Mouse (Mus musculus): ENCODE data around the gene Axl. TPM values are rescaled to one million over a fixed set of nuclear protein-coding genes. Genes with fewer than 3 reads are reported as not detected.

Axl gene
- polyA plus RNA-seq (2016; fragmentation: Nextera tagmentation; extraction: Ambion mirVana): 27.3 and 27.8 TPM in 2 replicates

DNA sequence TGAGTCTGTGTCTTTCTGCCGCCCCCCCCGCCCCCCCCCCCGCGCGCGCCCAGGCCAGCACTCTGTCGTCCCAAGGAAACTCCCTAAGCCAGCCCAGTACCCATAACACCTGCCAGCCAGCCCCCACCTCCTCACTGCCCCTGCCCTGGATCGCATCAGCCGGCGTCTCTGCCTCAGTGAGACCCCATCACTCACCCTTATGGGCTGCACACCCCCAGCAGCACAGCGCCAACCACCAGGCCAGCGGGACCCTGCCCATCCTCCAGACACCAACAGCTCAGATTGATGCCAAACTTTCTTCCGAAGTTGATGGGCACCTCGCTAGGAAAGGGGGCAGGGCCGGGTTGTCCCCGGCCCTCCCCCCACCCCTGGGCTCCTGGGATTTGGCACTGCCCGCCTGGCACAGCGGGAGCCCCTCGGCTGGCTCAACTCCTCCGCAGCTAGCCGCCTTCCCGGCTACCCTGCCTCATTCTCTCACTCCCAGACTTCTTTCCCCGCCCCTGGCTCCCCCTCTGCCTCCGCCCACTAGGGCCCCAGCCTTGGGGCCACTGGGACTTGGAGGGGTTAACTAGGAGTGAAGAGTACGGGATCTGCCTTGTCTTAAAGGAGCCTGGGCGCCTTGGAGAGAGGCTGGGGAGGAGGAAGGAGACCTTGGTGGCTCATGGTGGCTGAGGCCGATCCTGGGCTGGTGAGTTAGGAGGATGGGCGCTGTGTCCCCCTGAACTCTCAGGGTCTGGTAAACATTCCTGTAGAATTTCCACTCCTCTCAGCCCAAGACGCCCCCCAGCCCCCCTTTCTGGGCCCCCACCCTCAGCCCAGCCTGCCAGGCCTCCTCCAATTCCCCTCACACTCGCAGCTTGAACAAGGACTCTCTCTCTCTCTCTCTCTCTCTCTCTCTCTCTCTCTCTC is at the start of gene Axl:
Gene Axl, minus strand, starts transcription at position 486 of the 909 bp plus-strand sequence.
- peak within 1 kb of the TSS; percentile 83 for H3K4me2 ChIP-seq (replicated peaks)
- 0 out of 2 replicates have a peak within 1 kb of the TSS, but pooled peaks have one; percentile 16 for H3K27ac ChIP-seq (replicated peaks)

DNA sequence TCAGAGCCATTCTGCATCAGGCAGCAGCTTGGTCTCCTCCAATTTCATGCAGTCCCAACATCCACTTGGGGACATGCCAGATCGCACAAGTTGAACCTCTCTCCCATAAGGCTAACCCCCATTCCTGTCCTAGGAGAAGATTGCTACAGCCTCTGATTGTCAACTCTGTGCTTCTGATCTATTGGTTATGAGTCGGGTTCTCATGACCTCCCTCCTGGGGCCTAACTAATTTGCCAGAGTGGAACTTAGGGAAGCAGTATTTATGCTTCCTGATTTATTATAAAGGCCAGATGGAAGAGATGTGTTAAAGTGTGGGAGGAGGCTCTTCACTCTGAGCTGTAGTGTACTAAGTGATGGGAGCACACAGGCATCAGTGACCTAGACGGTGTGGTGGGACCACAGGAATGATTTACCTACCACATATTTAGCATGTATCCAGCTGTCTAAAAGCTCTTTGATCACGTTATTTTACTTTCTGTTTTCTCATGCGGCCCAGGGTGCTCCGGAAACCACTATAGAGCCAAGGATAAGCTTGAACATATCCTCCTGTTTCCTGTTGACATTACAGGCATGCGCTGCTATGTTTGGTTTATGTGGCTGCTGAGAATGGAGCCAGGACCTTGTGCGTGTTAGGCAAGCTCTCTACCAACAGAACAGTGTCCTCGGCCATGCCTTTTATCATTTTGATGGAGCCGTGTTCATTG is 46.8 kb upstream of the Axl start:
- H3K27ac ChIP-seq (replicated peaks): no peak overlapping the region

More for the DNA sequence above, at the start of gene Axl:
- Histone ChIP-seq H3K36me3 (no peaks in the 10 kb centered on the region), H3K4me1 (peaks cover 25% of the 10 kb centered on the region), H3K9me3 (no peaks in the 10 kb centered on the region), H3K4me3 (peak within 1 kb of the TSS; percentile 50), H3K27me3 (no peaks in the 10 kb centered on the region), H3K9ac (replicated peaks) (peak within 1 kb of the TSS; percentile 66)
- WGBS: under 1% methylated on average over 24 of the region's 30 CpGs
- ATAC-seq (ENCODE audit: low FRiP score, low read depth): peak; percentile 90

DNA sequence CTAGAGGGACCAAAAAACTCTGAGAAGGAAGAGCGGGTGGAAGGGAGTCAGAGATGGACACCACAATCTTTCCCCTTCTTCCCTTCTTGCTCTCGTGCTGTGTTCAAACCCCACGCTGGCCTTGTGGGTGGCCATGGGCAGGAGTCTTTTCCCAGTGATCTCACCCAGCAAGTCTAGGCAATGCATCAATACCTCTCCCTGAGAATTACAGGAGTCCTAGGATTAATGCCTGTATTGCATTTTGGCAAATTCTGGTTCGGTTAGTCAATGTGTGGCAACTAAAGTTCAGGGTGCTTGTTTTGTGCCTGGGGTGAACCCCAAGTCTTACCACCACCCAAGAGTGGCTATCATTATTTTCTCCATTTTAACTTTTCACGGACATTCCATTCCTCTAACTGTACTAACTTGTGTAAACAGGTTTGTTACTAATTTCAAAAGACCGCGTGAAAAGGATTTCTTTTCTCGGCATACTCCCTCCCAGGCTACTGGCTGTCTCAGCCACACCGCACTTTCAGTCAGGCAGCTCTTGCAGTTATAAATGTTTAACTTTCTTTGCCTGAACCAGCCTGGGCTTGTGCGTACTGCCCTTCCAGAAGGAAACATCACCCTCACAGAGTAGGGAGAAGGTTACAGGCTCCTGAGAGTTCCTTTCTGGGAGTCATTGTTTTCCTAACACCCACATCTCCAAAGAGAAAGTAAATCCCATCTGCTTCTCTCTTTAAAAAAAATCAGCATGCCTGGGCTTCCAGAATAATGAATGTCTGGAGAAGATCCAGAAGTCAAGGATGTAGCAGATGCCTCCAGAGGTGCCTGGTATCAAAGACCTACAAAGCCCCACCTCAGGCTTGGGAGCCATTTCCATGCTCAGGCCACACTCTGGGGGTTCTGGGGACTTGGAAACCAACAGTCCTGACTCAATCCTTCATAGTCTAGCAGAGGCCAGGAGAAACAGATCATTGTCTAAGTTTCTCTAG is 43.3 kb upstream of the Axl start:
- Histone ChIP-seq H3K27ac (replicated peaks) (no peak overlapping the region), H3K36me3 (no peaks in the 10 kb centered on the region), H3K9me3 (no peaks in the 10 kb centered on the region), H3K4me3 (no peak overlapping the region), H3K9ac (replicated peaks) (no peak overlapping the region), H3K27me3 (no peaks in the 10 kb centered on the region), H3K4me2 (replicated peaks) (no peak overlapping the region), H3K4me1 (no peaks in the 10 kb centered on the region)
- no peak for ATAC-seq (ENCODE audit: low FRiP score, low read depth)
- 87% methylated on average over 10 of the region's 10 CpGs for WGBS

More for the DNA sequence above, 46.8 kb upstream of the Axl start:
- ATAC-seq (ENCODE audit: low FRiP score, low read depth): no peak
- Histone ChIP-seq H3K9ac (replicated peaks) (no peak overlapping the region), H3K27me3 (no peaks in the 10 kb centered on the region), H3K4me3 (no peak overlapping the region), H3K4me2 (replicated peaks) (no peak overlapping the region), H3K36me3 (no peaks in the 10 kb centered on the region), H3K4me1 (no peaks in the 10 kb centered on the region), H3K9me3 (no peaks in the 10 kb centered on the region)
- WGBS: 83% methylated on average over 10 of the region's 10 CpGs

DNA sequence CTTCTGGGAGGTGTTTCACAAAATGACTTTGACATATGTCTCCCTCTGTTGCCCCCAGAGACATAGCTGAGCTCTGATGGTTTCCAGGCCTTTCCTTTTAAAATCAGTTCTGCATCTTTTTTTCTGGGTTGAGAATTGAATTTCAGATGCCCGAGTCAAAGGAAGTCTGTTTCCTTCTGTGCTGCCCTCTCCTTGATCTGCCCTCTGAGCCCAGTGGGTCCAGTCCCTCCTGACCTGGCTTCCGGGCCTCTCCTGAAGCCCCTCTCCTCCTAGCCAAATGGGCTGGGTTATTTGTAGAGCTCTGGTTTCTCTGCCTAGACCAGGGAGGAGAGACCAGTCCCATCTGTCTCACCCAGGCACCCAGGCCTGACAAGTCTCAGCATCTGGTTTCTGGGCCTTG is 41.7 kb upstream of the Axl start:
- Histone ChIP-seq H3K4me3 (no peak overlapping the region), H3K4me1 (no peaks in the 10 kb centered on the region), H3K9ac (replicated peaks) (no peak overlapping the region), H3K4me2 (replicated peaks) (no peak overlapping the region), H3K9me3 (no peaks in the 10 kb centered on the region), H3K27me3 (no peaks in the 10 kb centered on the region), H3K36me3 (no peaks in the 10 kb centered on the region), H3K27ac (replicated peaks) (no peak overlapping the region)
- ATAC-seq (ENCODE audit: low FRiP score, low read depth): no peak
- 48% methylated on average over 2 of the region's 2 CpGs for WGBS

DNA sequence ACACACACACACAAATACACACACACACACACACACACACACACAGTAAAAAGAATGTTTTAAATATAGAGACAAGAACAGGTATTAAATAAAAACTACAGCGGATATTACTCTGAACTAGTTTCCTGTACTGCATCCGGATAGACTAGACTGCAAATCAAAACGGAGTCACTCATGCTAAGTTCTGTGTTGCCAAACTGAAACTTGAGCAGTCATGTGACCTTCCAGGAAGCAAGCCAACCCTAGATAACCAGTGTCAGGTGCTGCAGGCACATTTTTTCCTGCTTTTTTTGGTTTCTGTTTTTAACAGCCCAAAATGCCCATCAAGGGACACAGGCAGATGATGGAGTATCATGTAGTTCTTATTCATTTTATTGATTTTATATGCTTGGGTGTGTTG is 38.7 kb upstream of the Axl start:
- Histone ChIP-seq H3K4me2 (replicated peaks) (no peak overlapping the region), H3K27ac (replicated peaks) (no peak overlapping the region), H3K9ac (replicated peaks) (no peak overlapping the region), H3K27me3 (no peaks in the 10 kb centered on the region), H3K4me1 (no peaks in the 10 kb centered on the region), H3K9me3 (no peaks in the 10 kb centered on the region), H3K36me3 (no peaks in the 10 kb centered on the region), H3K4me3 (no peak overlapping the region)
- no peak for ATAC-seq (ENCODE audit: low FRiP score, low read depth)
- 90% methylated on average over 3 of the region's 3 CpGs for WGBS

DNA sequence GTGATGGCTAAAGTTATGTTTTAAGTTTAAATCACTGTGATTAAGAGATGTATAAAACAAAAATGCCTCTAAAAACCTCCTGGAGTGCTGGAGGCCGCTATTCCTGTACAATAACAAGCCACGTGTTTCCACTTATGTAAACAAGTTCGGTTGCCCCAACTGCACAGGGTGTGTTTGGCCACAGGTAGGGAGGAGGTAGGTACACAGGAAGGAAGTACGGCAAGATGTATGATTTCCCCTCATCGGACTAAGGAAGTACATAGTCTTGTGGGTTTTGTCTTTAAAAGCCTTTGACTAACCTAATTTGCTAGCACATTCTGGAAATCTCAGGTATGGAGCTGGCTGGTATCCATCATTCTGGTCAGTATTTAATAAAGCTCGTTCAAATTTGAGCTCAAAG is 37.5 kb upstream of the Axl start:
- Histone ChIP-seq H3K4me3 (no peak overlapping the region), H3K9ac (replicated peaks) (no peak overlapping the region), H3K9me3 (no peaks in the 10 kb centered on the region), H3K4me1 (no peaks in the 10 kb centered on the region), H3K36me3 (no peaks in the 10 kb centered on the region), H3K27me3 (no peaks in the 10 kb centered on the region), H3K27ac (replicated peaks) (no peak overlapping the region), H3K4me2 (replicated peaks) (no peak overlapping the region)
- 85% methylated on average over 6 of the region's 6 CpGs for WGBS
- ATAC-seq (ENCODE audit: low FRiP score, low read depth): no peak

DNA sequence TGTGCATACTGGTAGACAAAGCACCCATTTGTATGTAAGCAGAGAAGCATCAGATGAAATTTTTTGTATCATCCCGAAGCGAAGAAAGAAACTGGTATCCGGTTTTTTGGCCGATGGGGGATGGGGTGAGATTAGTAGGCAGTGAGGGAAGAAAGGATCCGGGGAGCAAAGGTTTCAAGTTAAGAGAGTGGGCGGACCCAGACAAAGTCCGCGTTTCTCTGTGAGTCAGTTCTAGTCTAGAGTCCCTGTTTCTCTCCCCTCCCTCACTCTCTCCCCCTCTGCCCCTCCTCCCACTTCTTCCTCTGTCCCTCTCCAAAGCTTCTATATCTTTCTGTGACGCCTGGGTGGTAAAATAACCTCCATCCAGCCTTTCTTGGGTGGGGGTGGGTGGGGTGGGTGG is 36.5 kb upstream of the Axl start:
- no peak for ATAC-seq (ENCODE audit: low FRiP score, low read depth)
- Histone ChIP-seq H3K4me3 (no peak overlapping the region), H3K9me3 (no peaks in the 10 kb centered on the region), H3K9ac (replicated peaks) (no peak overlapping the region), H3K4me2 (replicated peaks) (no peak overlapping the region), H3K4me1 (no peaks in the 10 kb centered on the region), H3K27ac (replicated peaks) (no peak overlapping the region), H3K36me3 (no peaks in the 10 kb centered on the region), H3K27me3 (no peaks in the 10 kb centered on the region)
- whole genome bisulfite sequencing: 53% methylated on average over 9 of the region's 9 CpGs

DNA sequence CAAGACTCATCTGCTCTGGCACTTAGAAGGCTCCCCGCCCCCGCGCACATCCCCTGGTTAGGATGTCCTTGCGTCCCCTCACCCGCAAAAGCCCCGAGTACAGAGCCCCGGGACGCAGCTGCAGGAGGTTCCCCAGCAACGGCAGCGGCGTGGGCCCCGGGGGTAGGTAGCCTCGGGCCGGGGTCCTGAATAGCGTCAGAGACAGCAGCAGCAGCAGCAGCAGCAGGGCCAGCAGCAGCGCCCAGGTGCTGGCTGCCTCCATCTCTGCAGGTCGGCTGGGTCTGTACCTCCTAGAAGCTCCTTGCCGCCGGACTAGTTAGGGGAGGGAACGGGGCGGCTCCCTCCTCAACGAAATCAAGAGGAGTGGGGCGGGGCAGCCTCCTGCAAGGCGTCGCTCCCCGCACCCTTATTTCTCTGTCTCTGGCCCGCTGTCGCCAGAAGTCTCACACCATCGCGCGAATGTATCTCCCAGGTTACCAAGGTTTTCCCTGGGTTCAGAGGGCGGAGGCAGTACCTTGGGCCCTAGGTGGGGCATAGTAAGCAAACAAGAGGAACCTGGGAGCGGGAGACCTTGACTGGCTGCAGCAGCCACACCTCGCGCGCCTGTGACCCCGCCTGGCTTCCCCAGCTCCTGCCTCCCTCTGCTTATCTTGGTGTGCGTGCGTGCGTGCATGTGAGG is 27.9 kb upstream of the Axl start, which contains the start of gene Cyp2s1:
Gene Cyp2s1, minus strand, starts transcription at position 673 of the 679 bp plus-strand sequence.
- no peak within 1 kb of the TSS for H3K27ac ChIP-seq (replicated peaks)
- peaks cover 11% of the 10 kb centered on the region for H3K4me1 ChIP-seq
- 1% methylated on average over 37 of the region's 40 CpGs for WGBS
- H3K4me2 ChIP-seq (replicated peaks): peak within 1 kb of the TSS; percentile 82
- peak within 1 kb of the TSS; percentile 47 for H3K4me3 ChIP-seq
- ATAC-seq (ENCODE audit: low FRiP score, low read depth): peak; percentile 30; the same call in 1 of the 2 replicates
- H3K36me3 ChIP-seq: no peaks in the 10 kb centered on the region
- H3K27me3 ChIP-seq: peaks cover 26% of the 10 kb centered on the region
- no peaks in the 10 kb centered on the region for H3K9me3 ChIP-seq
- H3K9ac ChIP-seq (replicated peaks): peak within 1 kb of the TSS; percentile 53; the same call in 1 of the 2 replicates

DNA sequence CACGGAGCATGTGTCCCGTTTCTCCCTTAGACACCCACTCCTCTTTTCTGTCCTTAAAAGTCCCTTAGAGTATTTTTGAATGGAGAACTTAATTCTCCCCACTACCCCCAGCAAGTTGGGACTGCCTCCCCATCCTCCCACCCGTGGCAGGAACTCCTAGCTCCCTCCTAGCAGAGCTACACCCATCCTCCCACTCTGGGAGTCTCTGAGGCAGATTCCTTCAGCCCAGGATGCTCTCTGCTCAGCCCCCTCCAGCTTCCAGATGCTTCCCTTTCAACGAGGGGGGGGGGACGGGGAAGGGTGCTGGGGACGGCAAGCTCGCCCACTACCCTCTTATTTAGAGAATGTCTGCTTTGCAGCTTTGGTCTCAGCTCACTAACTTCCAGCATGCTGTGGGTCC is 27.1 kb upstream of the Axl start:
- H3K4me2 ChIP-seq (replicated peaks): peak overlapping the region; percentile 82
- no peak for ATAC-seq (ENCODE audit: low FRiP score, low read depth)
- WGBS: 25% methylated on average over 7 of the region's 7 CpGs
- no peak overlapping the region for H3K9ac ChIP-seq (replicated peaks)
- peaks cover 11% of the 10 kb centered on the region for H3K4me1 ChIP-seq
- no peak overlapping the region for H3K27ac ChIP-seq (replicated peaks)
- no peak overlapping the region for H3K4me3 ChIP-seq
- no peaks in the 10 kb centered on the region for H3K36me3 ChIP-seq
- H3K9me3 ChIP-seq: no peaks in the 10 kb centered on the region
- H3K27me3 ChIP-seq: peaks cover 26% of the 10 kb centered on the region

DNA sequence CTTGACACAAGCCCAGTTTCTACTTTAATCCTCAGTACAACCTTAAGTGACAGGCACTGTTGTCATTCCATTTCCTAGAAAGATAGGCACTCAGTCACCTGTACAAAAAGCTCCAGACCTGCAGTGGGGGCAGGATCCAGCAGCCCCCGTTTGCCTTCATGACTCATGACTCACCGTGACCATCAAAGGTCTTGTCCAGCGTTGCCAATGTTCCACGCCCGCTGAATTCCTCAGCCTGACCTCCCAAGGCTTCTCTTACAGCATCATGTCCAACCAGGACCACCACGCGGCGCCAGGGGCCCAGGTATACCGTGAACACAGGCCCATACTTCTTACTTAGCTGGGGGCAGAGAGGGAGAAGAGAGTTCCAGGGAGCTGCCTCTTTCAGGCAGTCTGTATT is 26.2 kb upstream of the Axl start:
- H3K4me1 ChIP-seq: peaks cover 11% of the 10 kb centered on the region
- no peaks in the 10 kb centered on the region for H3K36me3 ChIP-seq
- no peak overlapping the region for H3K27ac ChIP-seq (replicated peaks)
- no peak overlapping the region for H3K9ac ChIP-seq (replicated peaks)
- H3K9me3 ChIP-seq: no peaks in the 10 kb centered on the region
- H3K4me3 ChIP-seq: no peak overlapping the region
- peaks cover 26% of the 10 kb centered on the region for H3K27me3 ChIP-seq
- 84% methylated on average over 9 of the region's 9 CpGs for WGBS
- ATAC-seq (ENCODE audit: low FRiP score, low read depth): no peak
- H3K4me2 ChIP-seq (replicated peaks): no peak overlapping the region

DNA sequence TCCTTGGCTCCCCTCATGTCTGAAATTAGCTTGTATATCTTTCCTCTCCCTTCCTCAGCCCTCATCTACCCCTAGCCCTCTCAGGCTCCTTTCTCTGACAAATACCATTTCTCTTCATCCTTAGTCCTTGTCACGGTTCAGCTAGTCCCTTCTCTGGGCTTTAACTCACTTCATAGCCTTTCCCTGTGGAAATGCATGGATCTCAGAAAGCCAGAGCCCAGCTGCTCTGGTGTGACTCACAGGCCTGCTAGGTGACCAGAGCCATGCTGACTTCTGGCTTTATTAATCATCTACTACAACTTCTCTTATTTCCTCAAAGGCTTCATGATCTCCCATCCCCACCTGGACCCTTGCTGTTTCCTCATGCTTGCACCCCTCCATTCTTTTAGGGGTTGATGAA is 23.7 kb upstream of the Axl start:
- Histone ChIP-seq H3K4me2 (replicated peaks) (no peak overlapping the region), H3K27me3 (peaks cover 26% of the 10 kb centered on the region), H3K36me3 (no peaks in the 10 kb centered on the region), H3K4me1 (peaks cover 11% of the 10 kb centered on the region), H3K27ac (replicated peaks) (no peak overlapping the region), H3K9me3 (no peaks in the 10 kb centered on the region), H3K4me3 (no peak overlapping the region), H3K9ac (replicated peaks) (no peak overlapping the region)
- no peak for ATAC-seq (ENCODE audit: low FRiP score, low read depth)
- 58% methylated on average over 1 of the region's 1 CpGs for WGBS
